Mouse (Mus musculus) ovary, postnatal 10 days (tissue): ENCODE results near the gene Axin1.

Experiments
- DNase-seq: peaks from one replicate; pipeline ENCODE4 v3.0.0; 2022; ENCODE audit warnings: low spot score

Axin1 gene

DNA sequence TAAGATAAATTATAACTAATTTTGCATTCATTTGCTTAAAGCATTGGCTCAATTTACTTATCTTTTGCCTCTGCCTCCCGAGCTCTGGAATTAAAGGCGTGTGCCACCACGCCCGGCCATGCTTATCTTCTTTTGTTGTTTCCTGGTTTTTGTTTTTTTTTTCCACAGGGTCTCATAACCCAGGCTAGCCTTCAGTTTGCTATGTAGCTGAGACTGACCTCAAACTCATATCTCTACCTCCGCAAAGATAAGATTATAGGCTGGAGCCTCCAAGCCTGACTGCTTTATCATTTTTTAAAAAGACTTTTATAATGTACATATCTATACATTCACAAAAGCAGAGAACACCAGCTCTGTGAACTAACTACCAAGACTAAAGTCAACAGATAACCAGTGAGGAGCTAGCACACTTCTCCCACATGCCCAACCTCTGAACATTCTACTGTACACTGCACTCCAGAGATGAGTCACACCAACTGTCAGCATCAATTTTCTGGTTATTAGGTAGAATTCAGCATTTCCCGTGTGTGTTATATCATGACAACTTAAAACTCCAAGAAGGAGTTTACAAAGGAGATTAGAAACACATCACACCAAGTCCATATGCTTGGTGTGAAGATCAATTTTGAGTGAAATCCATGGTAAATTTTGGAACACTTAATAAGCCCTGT is 101.8 kb downstream of the Axin1 start:
- no peak for DNase-seq

DNA sequence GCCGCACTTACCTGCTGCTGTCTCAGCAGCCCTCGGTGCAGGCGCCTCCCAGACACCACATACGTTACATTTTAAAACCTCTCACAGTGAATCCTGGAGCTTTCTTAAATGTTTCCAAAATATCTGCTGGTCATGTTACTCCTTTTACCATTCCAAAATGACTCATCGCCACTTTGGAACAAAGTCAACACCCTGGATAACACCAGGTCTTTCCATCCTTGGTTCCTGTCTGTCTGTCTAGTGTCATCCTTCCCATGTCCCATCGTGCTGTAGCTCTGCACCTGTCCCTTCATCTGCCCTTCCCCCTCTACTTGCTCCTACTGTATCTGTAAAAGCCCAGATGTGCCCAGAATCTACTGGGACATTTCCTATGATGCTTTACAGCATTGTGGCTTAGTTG is 102.5 kb downstream of the Axin1 start:
- DNase-seq = no peak

DNA sequence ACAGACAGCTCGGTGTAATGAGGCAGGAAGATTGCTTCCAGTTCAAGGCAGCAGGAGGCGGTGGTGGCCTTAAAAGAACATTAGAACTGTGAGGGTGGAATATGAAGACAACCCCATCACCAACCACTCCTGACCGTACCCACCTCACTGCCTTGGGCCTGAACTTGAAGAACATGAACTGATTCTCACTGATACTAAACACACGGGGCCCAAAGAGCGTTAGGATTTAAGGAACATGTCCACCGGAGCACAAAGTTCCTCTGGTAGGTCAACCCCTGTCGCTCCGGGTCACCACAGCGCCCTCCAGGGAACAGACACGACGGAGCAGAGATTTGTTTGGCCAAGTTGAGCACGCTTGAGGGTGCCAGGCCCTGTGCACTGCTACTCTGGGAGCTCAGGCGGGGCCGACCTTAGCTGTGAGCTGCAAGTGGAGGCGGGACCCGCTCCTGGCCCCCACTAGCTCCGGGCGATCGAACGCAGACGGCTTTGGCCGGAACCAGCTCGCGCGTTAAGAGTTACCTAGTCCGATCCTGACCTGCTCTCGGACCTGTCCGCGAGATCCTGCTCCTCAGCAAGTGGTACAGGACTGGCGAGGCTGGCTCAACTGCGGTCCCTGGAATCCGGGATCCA is 105.1 kb downstream of the Axin1 start:
- DNase-seq = no peak

DNA sequence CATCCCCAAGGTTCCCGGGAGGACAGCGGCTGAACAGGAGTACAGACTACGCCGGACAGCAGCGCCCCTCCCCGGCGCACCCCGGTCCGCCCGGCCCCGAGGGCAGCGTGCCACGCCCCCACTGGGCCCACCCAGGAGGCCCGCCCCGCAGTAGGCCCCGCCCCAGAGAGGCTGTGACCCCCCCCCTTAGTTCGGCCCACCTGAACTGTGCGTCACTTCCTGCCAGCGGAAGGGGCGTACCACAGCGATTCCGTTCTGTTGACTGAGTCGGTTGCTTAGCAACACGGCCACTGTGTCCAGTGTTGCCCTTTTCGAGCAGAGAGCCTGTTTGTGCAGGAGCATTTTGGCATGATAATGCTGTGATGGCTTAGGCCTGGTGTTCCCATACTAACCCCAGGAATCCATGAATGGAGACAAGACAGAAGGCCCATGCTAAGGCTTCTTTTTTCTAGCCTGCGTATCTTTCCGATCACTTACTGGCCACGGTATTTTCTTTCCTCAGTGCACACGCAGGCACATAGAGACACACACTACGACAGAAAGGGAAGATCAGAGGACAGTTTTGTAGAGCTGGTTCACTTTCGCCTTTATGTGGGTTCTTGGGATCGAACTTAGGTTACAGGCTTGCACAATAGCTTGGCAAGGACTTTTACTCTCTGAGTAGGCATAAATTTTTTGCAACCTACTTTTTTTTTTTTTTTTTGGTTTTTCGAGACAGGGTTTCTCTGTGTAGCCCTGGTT is 105.8 kb downstream of the Axin1 start, which contains the start of gene Fam234a:
TSS of gene Fam234a (minus strand) at position 142 of the 741 bp plus-strand sequence.
- DNase-seq = peak; percentile 81
